In the genomic region with DNA sequence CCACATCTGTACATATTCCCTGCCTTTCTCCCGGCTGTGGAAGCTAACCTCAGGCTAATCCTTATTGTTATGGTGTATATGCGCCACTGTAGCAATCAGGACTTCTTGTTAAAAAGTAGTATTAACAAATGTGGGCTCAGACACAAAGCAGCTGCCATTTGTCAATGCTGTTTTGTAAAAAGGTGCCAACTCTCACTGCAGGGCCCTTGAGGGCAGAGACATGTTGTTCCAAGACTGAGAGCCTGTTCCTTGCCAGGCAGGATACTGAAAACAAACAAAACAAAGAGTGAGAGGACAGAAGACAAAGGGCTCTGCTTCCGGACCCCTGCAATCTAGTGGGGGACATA, we compare ENCODE assay signal across 11 mouse cellular contexts.
DNase-seq lines count a peak whose midpoint lies in the region; ATAC-seq and TF ChIP-seq lines count a peak whose summit lies in the region.
"Had no signal": no experiment of that assay in that cellular context is flagged by ENCODE, and none has a peak within 500 bp of the region (broad histone marks: within the 10 kb centered on the region; RNA-seq: fewer than 3 reads in every experiment).

No protein-coding gene starts in this region.

- 0 out of 2 replicates have a peak, but pooled peaks have one; percentile 33 for ATAC-seq in forebrain, embryonic 11.5 days (replicated peaks; ENCODE audit: low FRiP score)
- peak; percentile 47; the same call in 1 of the 2 replicates for ATAC-seq in forebrain, postnatal 0 days
- ATAC-seq in lung, postnatal 0 days = peak; percentile 84
- no peak for ATAC-seq in intestine, embryonic 15.5 days
- ATAC-seq: intestine, postnatal 0 days had no signal

- H3K9ac ChIP-seq in forebrain, embryonic 11.5 days (ENCODE audit: low read length) = no peak overlapping the region
- H3K9ac ChIP-seq in forebrain, postnatal 0 days = no peak overlapping the region
- no peak overlapping the region for H3K9ac ChIP-seq in lung, postnatal 0 days (replicated peaks; ENCODE audit: low read depth)
- no peak overlapping the region for H3K9ac ChIP-seq in intestine, embryonic 15.5 days
- H3K9ac ChIP-seq: liver, embryonic 14.5 days had no signal

- peak; percentile 94 for TF ChIP-seq EP300 in lung, postnatal 0 days (IDR thresholded peaks at IDR 0.05)

- TF ChIP-seq CTCF in brain, embryonic 14.5 days (IDR thresholded peaks at IDR 0.05; ENCODE audit: borderline replicate concordance, extremely low read depth, insufficient read depth, insufficient read length) = no peak
- TF ChIP-seq CTCF in forebrain, postnatal 0 days (IDR thresholded peaks at IDR 0.05; ENCODE audit: low read depth) = no peak
- no peak for TF ChIP-seq CTCF in lung, postnatal 0 days (IDR thresholded peaks at IDR 0.05)

- H3K27me3 ChIP-seq in forebrain, embryonic 11.5 days (ENCODE audit: control insufficient read depth, insufficient read depth, low read length) = no peaks in the 10 kb centered on the region
- H3K27me3 ChIP-seq in forebrain, embryonic 10.5 days (ENCODE audit: poor library complexity, severe bottlenecking) = no peaks in the 10 kb centered on the region
- no peaks in the 10 kb centered on the region for H3K27me3 ChIP-seq in forebrain, postnatal 0 days (ENCODE audit: insufficient read depth, low read length)
- no peaks in the 10 kb centered on the region for H3K27me3 ChIP-seq in lung, postnatal 0 days (replicated peaks; ENCODE audit: insufficient read depth, low read length)
- no peaks in the 10 kb centered on the region for H3K27me3 ChIP-seq in intestine, embryonic 15.5 days (replicated peaks)

- no peaks in the 10 kb centered on the region for H3K9me3 ChIP-seq in forebrain, embryonic 11.5 days (ENCODE audit: control insufficient read depth, low read length)
- no peaks in the 10 kb centered on the region for H3K9me3 ChIP-seq in forebrain, embryonic 10.5 days
- H3K9me3 ChIP-seq in forebrain, postnatal 0 days (ENCODE audit: low read length) = no peaks in the 10 kb centered on the region
- no peaks in the 10 kb centered on the region for H3K9me3 ChIP-seq in lung, postnatal 0 days (ENCODE audit: low read length)
- H3K9me3 ChIP-seq in intestine, embryonic 15.5 days = no peaks in the 10 kb centered on the region

- H3K27ac ChIP-seq in forebrain, embryonic 11.5 days (ENCODE audit: low read depth, low read length) = no peak overlapping the region
- no peak overlapping the region for H3K27ac ChIP-seq in forebrain, embryonic 10.5 days
- H3K27ac ChIP-seq in forebrain, postnatal 0 days (ENCODE audit: low read depth, low read length) = no peak overlapping the region
- H3K27ac ChIP-seq in lung, postnatal 0 days (ENCODE audit: low read length) = peak overlapping the region; percentile 47; the same call in 1 of the 2 replicates
- no peak overlapping the region for H3K27ac ChIP-seq in intestine, embryonic 15.5 days
- H3K27ac ChIP-seq: liver, embryonic 14.5 days had no signal

- no peak overlapping the region for H3K4me3 ChIP-seq in forebrain, embryonic 11.5 days (ENCODE audit: low read depth, low read length)
- no peak overlapping the region for H3K4me3 ChIP-seq in forebrain, embryonic 10.5 days
- H3K4me3 ChIP-seq in forebrain, postnatal 0 days (ENCODE audit: low read depth, low read length) = no peak overlapping the region
- H3K4me3 ChIP-seq in lung, postnatal 0 days (ENCODE audit: low read depth, low read length) = no peak overlapping the region
- no peak overlapping the region for H3K4me3 ChIP-seq in intestine, embryonic 15.5 days (replicated peaks)

- H3K36me3 ChIP-seq in forebrain, embryonic 11.5 days (ENCODE audit: control insufficient read depth, insufficient read depth, low read length) = no peaks in the 10 kb centered on the region
- no peaks in the 10 kb centered on the region for H3K36me3 ChIP-seq in forebrain, embryonic 10.5 days (replicated peaks)
- no peaks in the 10 kb centered on the region for H3K36me3 ChIP-seq in forebrain, postnatal 0 days (ENCODE audit: insufficient read depth)
- H3K36me3 ChIP-seq in lung, postnatal 0 days (ENCODE audit: insufficient read depth, low read length) = no peaks in the 10 kb centered on the region
- H3K36me3 ChIP-seq in intestine, embryonic 15.5 days = no peaks in the 10 kb centered on the region

- no peak for TF ChIP-seq POLR2A in brain, embryonic 14.5 days (IDR thresholded peaks at IDR 0.05; ENCODE audit: borderline replicate concordance, extremely low read depth, insufficient read depth, insufficient read length, poor library complexity, severe bottlenecking)

- H3K4me2 ChIP-seq in forebrain, embryonic 11.5 days (ENCODE audit: low read depth, low read length, severe bottlenecking) = no peak overlapping the region
- H3K4me2 ChIP-seq in forebrain, postnatal 0 days (ENCODE audit: low read depth) = no peak overlapping the region
- no peak overlapping the region for H3K4me2 ChIP-seq in lung, postnatal 0 days (replicated peaks; ENCODE audit: low read depth, low read length)
- no peak overlapping the region for H3K4me2 ChIP-seq in intestine, embryonic 15.5 days (replicated peaks)
- H3K4me2 ChIP-seq: heart, embryonic 11.5 days had no signal

- H3K4me1 ChIP-seq in forebrain, embryonic 11.5 days (replicated peaks; ENCODE audit: control insufficient read depth, insufficient read depth, low read length) = 0 out of 2 replicates have a peak, but pooled peaks cover 2% of the 10 kb centered on the region
- H3K4me1 ChIP-seq in forebrain, embryonic 10.5 days = peaks cover 14% of the 10 kb centered on the region
- 0 out of 2 replicates have a peak, but pooled peaks cover 9% of the 10 kb centered on the region for H3K4me1 ChIP-seq in forebrain, postnatal 0 days (ENCODE audit: insufficient read depth)
- H3K4me1 ChIP-seq in lung, postnatal 0 days (ENCODE audit: insufficient read depth, low read depth, low read length) = no peaks in the 10 kb centered on the region
- 0 out of 2 replicates have a peak, but pooled peaks cover 5% of the 10 kb centered on the region for H3K4me1 ChIP-seq in intestine, embryonic 15.5 days (replicated peaks)

- DNase-seq in forebrain, embryonic 11.5 days (ENCODE audit: low spot score) = no peak
- DNase-seq in forebrain, embryonic 10.5 days (ENCODE audit: extremely low spot score, low spot score) = no peak
- peak; percentile 87 for DNase-seq in brain, embryonic 14.5 days (ENCODE audit: low read depth)
- peak; percentile 29 for DNase-seq in forebrain, postnatal 0 days
- peak; percentile 74 for DNase-seq in lung, postnatal 0 days (ENCODE audit: low spot score)
- no peak for DNase-seq in ovary, postnatal 10 days (ENCODE audit: low spot score)
- no peak for DNase-seq in gastrocnemius, adult 8-10 months (ENCODE audit: low spot score in 2 of 2)

- 24% methylated on average over 3 of the region's 3 CpGs for WGBS in forebrain, embryonic 11.5 days
- WGBS in forebrain, embryonic 10.5 days = 40% methylated on average over 3 of the region's 3 CpGs
- 11% methylated on average over 3 of the region's 3 CpGs for WGBS in forebrain, postnatal 0 days
- 21% methylated on average over 3 of the region's 3 CpGs for WGBS in lung, postnatal 0 days
- 45% methylated on average over 3 of the region's 3 CpGs for WGBS in intestine, embryonic 15.5 days

Comparison
In these comparisons a context has a peak if more than half of its experiments do, and no peak if none do; other contexts are left out.
1. DNase-seq: peak in brain, embryonic 14.5 days (single experiment), forebrain, postnatal 0 days (single experiment) and lung, postnatal 0 days (single experiment); none in forebrain, embryonic 11.5 days (single experiment), forebrain, embryonic 10.5 days (single experiment), ovary, postnatal 10 days (single experiment) and gastrocnemius, adult 8-10 months (0 of 2).